Mouse (Mus musculus) monocyte, adult 5-6 weeks (primary cell): ENCODE measurements at regions not wholly inside any gene's neighbourhood (a gene's known extent, or its start where the extent isn't known, plus 50 kb on each side); places are given as distances from the start of the nearest gene placed in this dataset.
"Not testable (repeated sequence)": the region's sequence is repeated elsewhere in the genome, so short reads cannot be mapped to it uniquely, and the experiment has no call there.

Experiments
- ATAC-seq: fragments of 153-309, 156-312 bp; replicated peaks from 2 replicates; pipeline ENCODE4 v1.8.0; 2017; ENCODE audit warnings: mild to moderate bottlenecking; ENCODE audit not compliant: low TSS enrichment, insufficient number of reproducible peaks, severe bottlenecking, poor library complexity, low FRiP score

DNA sequence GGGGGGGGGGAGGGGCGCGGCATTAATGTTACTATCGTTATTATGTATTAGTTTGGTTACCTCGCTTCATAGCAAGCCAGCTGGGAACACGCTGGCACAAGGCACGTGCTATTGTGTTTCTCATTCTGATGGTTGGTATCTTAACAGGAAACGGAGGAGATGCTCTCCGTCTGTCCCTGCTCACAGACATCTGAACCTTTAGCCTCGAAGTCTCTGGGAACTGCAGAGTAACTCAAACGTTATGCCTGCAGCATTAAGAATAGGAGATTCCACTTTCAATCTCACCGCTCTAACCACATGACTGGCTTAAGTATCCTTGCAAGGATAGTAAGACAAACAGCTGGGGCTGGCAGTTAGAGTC is 80.0 kb downstream of the Nfkbiz start:
- no peak for ATAC-seq

GRCm38 (mm10) chr16:55757952-55758706 is 80.6 kb downstream of the Nfkbiz start:
- no peak for ATAC-seq

- ATAC-seq: not testable (repeated sequence)
These were observed 81.3 kb downstream of the Nfkbiz start for GRCm38 (mm10) chr16:55757422-55757815.

DNA sequence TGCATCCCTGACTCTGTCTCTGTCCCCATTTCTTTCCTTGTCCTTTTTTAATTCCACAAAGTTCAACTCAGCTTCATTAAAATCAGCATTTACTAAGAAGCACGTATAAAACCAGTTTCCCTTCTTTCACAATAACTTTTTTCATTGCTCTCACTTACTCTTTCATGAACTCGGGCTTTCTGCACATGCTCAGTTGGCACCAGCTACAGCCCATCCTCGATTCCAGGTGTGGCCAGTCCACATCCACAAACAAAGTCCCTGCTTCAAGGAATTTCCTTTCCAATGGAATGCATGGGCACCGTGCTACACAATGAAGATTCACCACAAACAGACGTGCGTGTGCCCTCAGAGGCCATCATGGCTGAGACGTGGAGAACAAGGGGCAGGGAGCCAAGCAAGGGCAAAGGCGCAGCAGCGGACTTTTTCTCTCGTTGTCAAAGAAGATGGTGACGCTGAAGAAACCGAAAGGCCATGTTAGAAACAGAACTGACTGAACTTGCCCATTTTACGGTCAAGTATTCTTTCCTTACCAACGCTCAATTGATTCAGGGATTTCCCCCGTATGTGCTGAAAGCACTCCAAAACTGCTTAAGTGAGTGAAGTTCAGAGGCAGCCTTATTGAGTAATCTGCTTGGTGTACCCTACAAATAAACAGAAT is 81.8 kb downstream of the Nfkbiz start:
- ATAC-seq: peak; percentile 25

GRCm38 (mm10) chr16:55755309-55755832 is 83.3 kb downstream of the Nfkbiz start:
- no peak for ATAC-seq

DNA sequence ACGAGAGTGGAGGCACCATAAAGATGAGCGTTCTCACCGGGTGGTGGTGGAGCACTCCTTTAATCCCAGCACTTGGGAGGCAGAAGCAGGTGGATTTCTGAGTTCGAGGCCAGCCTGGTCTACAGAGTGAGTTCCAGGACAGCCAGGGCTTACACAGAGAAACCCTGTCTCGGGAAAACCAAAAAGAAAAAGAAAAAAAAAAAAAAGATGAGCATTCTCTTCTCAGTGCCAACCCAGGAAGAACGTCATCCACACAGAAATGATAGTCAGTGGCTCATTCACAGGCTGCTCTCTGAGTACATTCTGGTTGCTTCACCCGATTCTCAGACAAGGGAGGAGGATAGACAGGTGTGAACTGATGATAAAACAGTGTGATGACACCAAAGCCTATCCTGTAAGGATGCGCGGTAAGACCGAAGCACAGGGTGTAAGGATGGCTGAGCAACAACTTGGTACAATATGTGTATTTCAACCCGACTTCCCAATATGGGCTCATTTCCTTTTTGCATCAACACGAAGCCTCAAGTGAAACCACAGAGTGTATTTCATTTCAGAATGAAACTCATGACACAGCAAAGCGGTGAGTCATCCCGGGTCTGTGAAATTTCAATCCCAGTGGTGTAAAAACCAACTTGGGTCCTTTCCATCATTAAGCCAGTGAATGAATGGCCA is 84.5 kb downstream of the Nfkbiz start:
- ATAC-seq: peak; percentile 84

- no peak for ATAC-seq
These were observed 85.3 kb downstream of the Nfkbiz start for GRCm38 (mm10) chr16:55753380-55753779.

- peak; percentile 77 for ATAC-seq
These were observed 91.4 kb downstream of the Nfkbiz start for GRCm38 (mm10) chr16:55747250-55747649.

DNA sequence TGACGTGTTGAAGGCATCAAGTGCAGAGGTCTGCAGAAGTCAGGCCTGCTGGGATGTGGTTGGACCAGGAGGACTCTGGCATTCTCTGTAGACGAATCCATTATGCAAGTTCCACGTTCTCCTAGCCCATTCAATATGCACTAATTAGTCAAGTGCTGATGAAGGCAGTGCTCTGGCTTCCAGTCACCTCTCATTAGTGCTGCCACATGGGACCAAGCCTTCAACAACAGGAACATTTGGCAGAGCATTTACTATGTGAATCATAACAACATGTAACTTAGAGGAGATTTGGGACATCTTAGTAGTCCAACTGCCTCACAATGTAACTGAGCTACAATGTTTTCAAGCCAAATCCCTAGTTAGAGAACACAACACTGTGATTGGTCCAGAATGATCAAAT is 92.5 kb downstream of the Nfkbiz start:
- ATAC-seq: no peak

DNA sequence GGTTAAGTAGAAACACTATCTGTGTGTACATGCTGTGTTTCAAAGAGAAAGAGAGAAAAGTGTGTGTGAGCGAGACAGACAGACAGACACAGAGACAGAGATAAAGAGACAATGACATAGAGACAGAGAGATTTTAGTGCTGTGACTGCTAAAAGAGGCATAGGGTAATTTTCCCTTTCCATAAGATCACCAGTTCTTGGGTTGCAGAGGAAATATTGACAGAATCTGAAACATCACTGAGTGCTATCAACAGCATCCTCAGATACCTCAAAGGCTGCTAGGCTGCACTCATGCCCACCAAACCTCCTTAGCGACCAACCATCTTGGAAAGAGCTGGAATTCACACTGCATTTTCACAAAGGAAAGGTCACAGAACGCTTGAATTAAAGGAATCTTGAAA is 93.6 kb downstream of the Nfkbiz start:
- no peak for ATAC-seq

- ATAC-seq: no peak
These were observed 97.4 kb downstream of the Nfkbiz start for GRCm38 (mm10) chr16:55741099-55741863.

DNA sequence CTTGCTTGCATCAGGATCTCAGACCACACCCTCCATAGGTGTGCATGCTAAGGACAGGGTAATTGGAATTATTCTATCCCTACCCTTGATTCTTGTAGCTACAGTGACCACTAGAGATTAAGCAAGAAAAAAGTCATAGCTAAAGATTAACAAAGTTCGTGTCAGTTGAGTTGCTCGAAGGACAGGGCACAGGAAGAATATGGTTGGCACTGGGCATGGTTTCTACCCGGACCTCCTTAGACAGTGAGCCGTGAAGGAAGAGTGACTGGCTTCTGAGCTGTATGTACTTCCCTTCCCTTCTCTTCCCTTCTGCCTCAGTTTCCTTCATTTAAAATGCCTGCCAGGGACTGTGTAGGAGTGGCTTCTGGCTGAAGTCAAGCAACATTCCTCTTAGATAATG is 100.0 kb downstream of the Nfkbiz start:
- ATAC-seq: no peak

DNA sequence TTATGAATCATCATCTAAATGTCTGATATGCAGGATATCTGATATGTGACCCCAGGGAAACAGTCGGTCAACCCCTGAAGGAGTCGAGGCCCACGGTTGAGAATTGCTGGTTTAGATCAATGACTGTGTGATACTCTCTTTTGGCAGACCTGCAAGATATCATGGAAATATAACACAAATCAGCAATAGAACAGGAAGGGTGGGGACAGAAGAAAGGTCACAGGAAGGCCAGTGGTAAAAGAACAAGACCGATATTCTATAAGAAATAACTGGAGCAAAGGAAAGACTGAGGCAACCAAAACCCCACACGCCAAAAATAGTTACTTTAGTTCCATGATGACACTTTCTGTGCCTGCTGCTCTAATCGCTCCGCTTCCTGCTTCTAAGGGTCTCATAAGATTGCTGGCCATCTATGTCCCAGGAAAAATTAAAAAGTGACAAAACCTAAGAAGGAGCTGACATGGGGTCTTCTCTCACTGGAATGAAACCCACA is 103.2 kb downstream of the Nfkbiz start:
- peak; percentile 40; the same call in 1 of the 2 replicates for ATAC-seq

GRCm38 (mm10) chr16:55734301-55734700 is 104.4 kb downstream of the Nfkbiz start:
- peak; percentile 30; the same call in 1 of the 2 replicates for ATAC-seq

DNA sequence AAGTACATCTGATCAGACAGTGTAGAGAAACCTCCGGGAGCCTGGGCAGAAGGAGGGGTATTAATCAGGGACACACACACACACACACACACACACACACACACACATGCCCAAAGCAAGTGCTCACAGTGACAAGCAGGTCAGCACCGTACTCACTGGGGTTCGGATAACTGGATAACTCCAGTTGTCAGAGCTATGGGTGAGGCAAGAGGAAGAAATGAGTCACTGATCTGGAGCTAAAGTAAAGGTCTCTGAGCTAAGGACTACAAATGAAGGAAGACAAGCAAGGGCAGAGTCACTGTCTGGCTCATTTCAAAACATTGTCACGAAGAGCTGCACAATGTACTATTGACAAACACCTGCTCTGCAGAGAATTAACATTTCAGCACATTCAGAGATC is 104.9 kb downstream of the Nfkbiz start:
- ATAC-seq: peak; percentile 86

DNA sequence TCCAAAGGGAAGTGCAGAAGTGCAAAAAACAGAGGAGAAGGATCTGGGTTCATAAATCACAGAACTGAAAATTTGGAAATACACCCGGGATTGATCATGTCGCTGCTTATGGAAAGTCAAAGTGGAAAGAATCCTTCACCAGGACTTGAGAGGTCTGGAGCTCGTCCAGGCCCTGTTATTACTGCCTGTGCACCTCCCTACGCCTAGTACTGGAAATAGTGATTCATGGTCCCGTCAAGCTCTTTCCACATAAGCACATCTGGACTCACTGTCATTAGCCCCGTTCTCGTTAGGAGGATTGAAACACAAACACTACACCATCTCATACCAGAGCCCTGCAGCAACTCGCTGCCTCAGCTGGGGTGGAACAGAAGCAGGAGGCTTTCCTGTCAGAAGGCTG is 107.7 kb downstream of the Nfkbiz start:
- no peak for ATAC-seq

DNA sequence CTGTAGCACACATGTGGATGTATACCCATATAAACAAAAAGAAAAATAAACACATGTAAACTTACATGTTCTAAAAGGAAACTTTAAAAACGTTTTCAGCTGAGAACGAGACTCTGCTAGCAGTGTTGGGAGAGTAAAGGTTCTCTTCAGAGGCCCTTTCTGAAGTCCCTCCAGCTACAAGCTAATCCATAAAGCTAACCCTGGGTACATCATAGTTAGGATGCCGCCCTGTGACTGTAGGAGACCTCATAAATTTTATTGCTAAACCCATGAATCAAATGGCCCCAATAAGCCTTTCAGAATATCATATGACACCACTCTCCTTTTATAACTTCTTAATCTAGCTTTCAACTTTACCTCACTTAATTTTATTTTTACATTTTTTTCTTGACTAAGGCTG is 112.2 kb downstream of the Nfkbiz start:
- ATAC-seq: no peak

DNA sequence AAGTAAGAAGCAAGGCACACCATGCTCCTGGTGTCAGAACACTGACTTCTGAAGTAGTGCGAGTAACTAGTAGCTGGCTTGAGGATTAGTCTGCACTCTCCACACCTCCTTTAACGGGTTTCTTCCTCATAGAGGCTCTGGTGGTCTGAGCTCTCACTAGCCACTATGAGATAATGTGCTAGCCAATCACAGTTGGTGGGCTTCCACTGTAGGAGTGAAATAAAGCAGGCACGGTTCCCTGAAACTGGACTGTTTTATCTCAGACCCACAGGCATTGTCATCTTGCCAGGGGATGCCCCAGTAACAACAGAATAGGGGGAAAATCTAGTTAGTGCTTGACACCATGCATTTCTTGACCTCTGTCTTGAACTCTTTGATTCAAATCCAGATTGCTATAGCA is 118.3 kb downstream of the Nfkbiz start:
- no peak for ATAC-seq

DNA sequence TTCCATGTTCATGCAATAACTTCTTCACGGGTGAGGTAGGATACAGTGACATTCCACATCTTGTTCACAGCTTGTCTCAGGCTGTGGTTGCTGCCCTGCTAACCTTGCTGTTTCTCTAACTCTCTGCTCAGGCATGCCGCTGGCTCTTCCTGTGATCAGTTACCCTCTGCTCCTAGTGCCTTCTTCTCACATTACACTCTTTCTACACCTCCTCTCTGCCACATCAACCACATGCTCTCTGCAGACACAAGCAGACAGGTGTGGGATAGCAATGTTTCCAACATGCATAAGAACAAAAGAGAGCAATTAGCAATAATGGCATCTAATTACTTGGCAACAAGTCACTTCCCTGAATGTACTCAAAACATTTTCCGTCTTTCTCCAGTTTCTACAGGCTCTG is 128.7 kb downstream of the Nfkbiz start:
- no peak for ATAC-seq
